Mouse (Mus musculus) monocyte, adult 5-6 weeks (primary cell): Measurements from ENCODE around the gene Ece1. TPM values are rescaled to one million over a fixed set of nuclear protein-coding genes. Genes with fewer than 3 reads are reported as not detected.

Experiments
- ATAC-seq: fragments of 153-309, 156-312 bp; replicated peaks from 2 replicates; pipeline ENCODE4 v1.8.0; 2017; ENCODE audit warnings: mild to moderate bottlenecking; ENCODE audit not compliant: low TSS enrichment, insufficient number of reproducible peaks, severe bottlenecking, poor library complexity, low FRiP score
- total RNA-seq: library from RNA; stranded (forward); fragments of 200-1000, 200-491, 200-594 nt; gene quantifications from 3 replicates; pipeline ENCODE4 v1.2.3, GENCODE M21; 2017

The Ece1 gene
- total RNA-seq, 1 experiment from 2014 or later: 7.1 TPM

- no peak for ATAC-seq
These were observed 66.8 kb downstream of the Ece1 start for GRCm38 (mm10) chr4:137928813-137929212.

- no peak for ATAC-seq
These were observed 67.4 kb downstream of the Ece1 start for GRCm38 (mm10) chr4:137929341-137930016.

- no peak for ATAC-seq
These were observed 68.5 kb downstream of the Ece1 start for GRCm38 (mm10) chr4:137930500-137931008.

GRCm38 (mm10) chr4:137931009-137931757 lies 69.1 kb downstream of the Ece1 start:
- ATAC-seq: no peak

- no peak for ATAC-seq
These were observed 70.6 kb downstream of the Ece1 start for GRCm38 (mm10) chr4:137932554-137933178.

GRCm38 (mm10) chr4:137933328-137933727 lies 71.3 kb downstream of the Ece1 start:
- no peak for ATAC-seq

- ATAC-seq: no peak
These were observed 74.1 kb downstream of the Ece1 start for GRCm38 (mm10) chr4:137936134-137936533.

- ATAC-seq: no peak
These were observed 78.0 kb downstream of the Ece1 start for GRCm38 (mm10) chr4:137940061-137940460.

- no peak for ATAC-seq
These were observed 79.3 kb downstream of the Ece1 start for GRCm38 (mm10) chr4:137941131-137941844.

- no peak for ATAC-seq
These were observed 80.1 kb downstream of the Ece1 start for GRCm38 (mm10) chr4:137941871-137942781.

GRCm38 (mm10) chr4:137942782-137943486 lies 80.9 kb downstream of the Ece1 start:
- ATAC-seq: no peak

GRCm38 (mm10) chr4:137943540-137943939 lies 81.5 kb downstream of the Ece1 start:
- ATAC-seq: no peak

- no peak for ATAC-seq
These were observed 83.3 kb downstream of the Ece1 start for GRCm38 (mm10) chr4:137945376-137945775.

- no peak for ATAC-seq
These were observed 84.4 kb downstream of the Ece1 start for GRCm38 (mm10) chr4:137946419-137946818.

GRCm38 (mm10) chr4:137952840-137953239 lies 90.8 kb downstream of the Ece1 start:
- no peak for ATAC-seq

- no peak for ATAC-seq
These were observed 92.1 kb downstream of the Ece1 start for GRCm38 (mm10) chr4:137954184-137954583.

- ATAC-seq: no peak
These were observed 92.9 kb downstream of the Ece1 start for GRCm38 (mm10) chr4:137954926-137955396.
